Mouse (Mus musculus): ENCODE measurements at regions not wholly inside any gene's neighbourhood (a gene's known extent, or its start where the extent isn't known, plus 50 kb on each side); places are given as distances from the start of the nearest gene placed in this dataset.

DNA sequence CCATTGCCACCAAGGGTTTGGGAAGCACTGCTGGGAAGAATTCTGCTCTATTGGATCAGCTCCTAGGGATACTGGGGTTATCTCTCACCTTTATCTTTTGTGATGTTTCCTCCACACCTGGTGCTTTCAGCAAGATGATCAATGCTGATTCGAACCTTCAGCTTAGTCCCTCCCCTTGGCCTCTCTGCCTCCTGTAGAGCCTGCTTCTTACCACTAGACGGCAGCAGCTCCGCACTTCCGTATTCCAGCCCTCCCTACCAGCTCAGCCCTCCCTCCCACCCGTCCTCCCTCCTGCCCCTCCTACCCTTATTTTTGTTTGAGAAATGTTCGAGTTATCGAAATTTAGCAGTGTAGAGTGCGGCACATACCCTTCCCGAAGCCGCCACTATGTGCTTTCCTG, 55.5 kb upstream of the Itga11 start:
- no peak overlapping the region for H3K27ac ChIP-seq (ENCODE audit: insufficient read depth, low read length)
- peak; percentile 93 for TF ChIP-seq CTCF (IDR thresholded peaks at IDR 0.05; ENCODE audit: low read depth, low read length)
- no peak for TF ChIP-seq POLR2A (IDR thresholded peaks at IDR 0.05; ENCODE audit: insufficient read depth, low read length)
- H3K36me3 ChIP-seq (ENCODE audit: control insufficient read depth, insufficient read depth, low read length, poor library complexity, severe bottlenecking), result no peaks in the 10 kb centered on the region
- H3K27me3 ChIP-seq (ENCODE audit: control insufficient read depth, insufficient read depth, low read length, poor library complexity, severe bottlenecking), result no peaks in the 10 kb centered on the region
- no peaks in the 10 kb centered on the region for H3K9me3 ChIP-seq (replicated peaks; ENCODE audit: control insufficient read depth, insufficient read depth, low read length, poor library complexity, severe bottlenecking)
- H3K4me3 ChIP-seq (ENCODE audit: low read depth, low read length), result no peak overlapping the region
- no peak overlapping the region for H3K9ac ChIP-seq (ENCODE audit: low read depth, poor library complexity, severe bottlenecking)
- no peaks in the 10 kb centered on the region for H3K4me1 ChIP-seq (ENCODE audit: control insufficient read depth, insufficient read depth, low read length)

DNA sequence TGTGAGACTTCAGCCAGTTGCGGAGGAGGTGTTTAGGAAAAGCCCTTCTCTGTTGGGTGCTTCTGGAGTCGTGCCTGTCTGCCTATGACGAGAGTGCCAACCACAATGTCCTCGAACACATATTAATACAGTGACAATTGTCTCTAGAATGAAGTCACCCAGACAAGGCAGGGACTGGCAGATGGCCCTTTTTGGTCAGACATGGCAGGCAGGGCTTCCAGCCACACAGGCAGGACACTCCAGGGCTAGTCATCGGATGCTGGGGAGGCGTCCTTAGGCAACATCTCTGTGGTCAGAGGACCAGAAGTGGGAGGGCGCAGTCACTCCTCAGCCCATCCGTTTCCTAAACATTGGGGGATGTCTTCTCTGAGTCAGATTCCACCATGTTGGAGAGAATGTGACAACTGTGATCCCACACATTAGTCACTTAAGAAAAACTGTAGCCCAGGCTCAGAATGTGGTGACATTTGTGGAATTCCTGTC, 53.0 kb upstream of the Itga11 start:
- no peak overlapping the region for H3K27ac ChIP-seq (ENCODE audit: insufficient read depth, low read length)
- H3K4me3 ChIP-seq (ENCODE audit: low read depth, low read length), result no peak overlapping the region
- H3K9me3 ChIP-seq (replicated peaks; ENCODE audit: control insufficient read depth, insufficient read depth, low read length, poor library complexity, severe bottlenecking), result no peaks in the 10 kb centered on the region
- no peak overlapping the region for H3K9ac ChIP-seq (ENCODE audit: low read depth, poor library complexity, severe bottlenecking)
- TF ChIP-seq POLR2A (IDR thresholded peaks at IDR 0.05; ENCODE audit: insufficient read depth, low read length) (no peak), CTCF (IDR thresholded peaks at IDR 0.05; ENCODE audit: low read depth, low read length) (no peak), EP300 (IDR thresholded peaks at IDR 0.05; ENCODE audit: insufficient read depth, low read depth, low read length) (no peak)
- no peaks in the 10 kb centered on the region for H3K4me1 ChIP-seq (ENCODE audit: control insufficient read depth, insufficient read depth, low read length)
- H3K36me3 ChIP-seq (ENCODE audit: control insufficient read depth, insufficient read depth, low read length, poor library complexity, severe bottlenecking), result no peaks in the 10 kb centered on the region
- H3K27me3 ChIP-seq (ENCODE audit: control insufficient read depth, insufficient read depth, low read length, poor library complexity, severe bottlenecking), result no peaks in the 10 kb centered on the region

DNA sequence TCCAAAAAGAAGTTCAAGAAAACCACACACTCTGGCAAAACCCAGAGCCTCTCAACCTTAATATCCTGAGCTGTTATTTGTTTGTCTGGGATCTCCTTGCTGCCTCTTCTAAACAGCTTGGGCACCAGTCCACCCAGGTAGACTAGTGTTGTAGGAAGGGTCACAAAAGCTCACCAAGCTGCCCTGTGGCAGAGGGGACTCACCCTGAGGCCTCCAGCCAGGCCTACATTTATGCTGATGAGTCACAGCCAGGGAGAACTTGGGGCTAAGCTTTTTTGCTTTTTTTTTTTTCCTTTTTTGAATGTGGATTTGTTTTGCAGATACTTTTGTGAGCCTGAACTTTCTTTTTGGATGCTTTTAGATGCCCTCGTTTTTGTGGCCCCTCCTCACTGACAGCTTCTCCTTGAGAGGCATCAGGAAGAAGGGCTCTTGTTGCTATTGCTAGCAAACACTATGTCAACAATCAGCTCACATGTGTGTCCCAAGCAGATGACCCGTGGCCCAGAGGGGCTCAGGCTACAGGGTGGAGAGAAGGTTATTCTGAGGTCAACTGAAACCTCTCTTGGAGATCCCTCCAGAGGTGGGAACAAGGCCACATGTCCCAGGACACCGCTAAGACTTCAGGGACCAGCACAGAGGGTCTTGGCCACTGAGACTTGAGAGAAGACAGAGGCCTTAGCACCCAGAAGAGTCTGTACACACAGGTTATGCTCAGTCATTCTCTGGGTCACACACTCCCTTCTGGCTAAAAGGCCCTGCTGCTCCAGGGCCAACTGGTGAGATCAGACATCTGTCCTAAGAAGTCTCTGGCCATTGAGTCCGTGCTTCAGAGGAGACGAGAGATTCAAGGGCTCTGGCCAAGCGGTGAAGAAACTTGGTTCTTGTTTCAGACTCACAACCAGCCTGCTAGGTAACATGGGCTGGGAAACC, 50.3 kb upstream of the Itga11 start:
- Histone ChIP-seq H3K4me3 (ENCODE audit: low read depth, low read length) (no peak overlapping the region), H3K27ac (ENCODE audit: insufficient read depth, low read length) (no peak overlapping the region), H3K36me3 (ENCODE audit: control insufficient read depth, insufficient read depth, low read length, poor library complexity, severe bottlenecking) (no peaks in the 10 kb centered on the region), H3K4me1 (ENCODE audit: control insufficient read depth, insufficient read depth, low read length) (no peaks in the 10 kb centered on the region), H3K9me3 (replicated peaks; ENCODE audit: control insufficient read depth, insufficient read depth, low read length, poor library complexity, severe bottlenecking) (no peaks in the 10 kb centered on the region), H3K27me3 (ENCODE audit: control insufficient read depth, insufficient read depth, low read length, poor library complexity, severe bottlenecking) (no peaks in the 10 kb centered on the region; the same call in 1 of the 2 replicates), H3K9ac (ENCODE audit: low read depth, poor library complexity, severe bottlenecking) (no peak overlapping the region)
- TF ChIP-seq CTCF (IDR thresholded peaks at IDR 0.05; ENCODE audit: low read depth, low read length) (no peak), EP300 (IDR thresholded peaks at IDR 0.05; ENCODE audit: insufficient read depth, low read depth, low read length) (no peak), POLR2A (IDR thresholded peaks at IDR 0.05; ENCODE audit: insufficient read depth, low read length) (no peak)

All from ES-Bruce4 (cell line).